Mouse (Mus musculus) kidney, postnatal 0 days (tissue): Measurements from ENCODE around the gene Dclk1. TPM values are rescaled to one million over a fixed set of nuclear protein-coding genes. Genes with fewer than 3 reads are reported as not detected.

Source experiments
- ATAC-seq: fragments of 200-750 bp; cut with Nextera tagmentation; replicated peaks from 2 replicates; pipeline ENCODE4 v1.8.0; 2017; ENCODE audit warnings: low read depth, moderate number of reproducible peaks, moderate TSS enrichment, moderate library complexity; ENCODE audit not compliant: low FRiP score
- DNase-seq: peaks from one replicate; pipeline ENCODE4 v3.0.0-alpha.2; 2016; ENCODE audit warnings: low spot score
- H3K27ac ChIP-seq: fragments of 300-500 bp; sonication (generic); 2 replicates; pipeline ENCODE4 v1.5.1; 2014; ENCODE audit warnings: mild to moderate bottlenecking
- H3K27me3 ChIP-seq: fragments of 300-500 bp; sonication (generic); 2 replicates; pipeline ENCODE4 v1.6.1; 2014; ENCODE audit warnings: low read length, mixed read lengths; ENCODE audit not compliant: insufficient read depth
- H3K36me3 ChIP-seq: fragments of 300-500 bp; sonication (generic); 2 replicates; pipeline ENCODE4 v1.6.1; 2014; ENCODE audit warnings: low read length, mixed read lengths; ENCODE audit not compliant: insufficient read depth
- H3K4me1 ChIP-seq: fragments of 300-500 bp; sonication (generic); replicated peaks from 2 replicates; pipeline ENCODE4 v1.6.1; 2014; ENCODE audit warnings: antibody characterized with exemption, low read length, mixed read lengths; ENCODE audit not compliant: insufficient read depth
- H3K4me2 ChIP-seq: fragments of 300-500 bp; sonication (generic); 2 replicates; pipeline ENCODE4 v1.6.1; 2014; ENCODE audit warnings: mild to moderate bottlenecking, low read length, moderate library complexity, mixed read lengths
- H3K4me3 ChIP-seq: fragments of 300-500 bp; sonication (generic); replicated peaks from 2 replicates; pipeline ENCODE4 v1.5.1; 2014; ENCODE audit warnings: low read depth, low read length
- H3K9ac ChIP-seq: fragments of 300-500 bp; sonication (generic); 2 replicates; pipeline ENCODE4 v1.6.1; 2014; ENCODE audit warnings: low read depth, low read length
- H3K9me3 ChIP-seq: fragments of 300-500 bp; sonication (generic); replicated peaks from 2 replicates; pipeline ENCODE4 v1.6.1; 2016; ENCODE audit warnings: low read length, inconsistent platforms, mixed read lengths
- CTCF ChIP-seq: IDR thresholded peaks from 2 replicates; pipeline ENCODE4 v1.5.1; 2016; ENCODE audit warnings: antibody characterized with exemption, low read depth, mild to moderate bottlenecking, moderate library complexity
- WGBS: fragments of 180-500 bp; shearing (Covaris S2); extraction: QIAGEN DNeasy Blood & Tissue Kit; methylation state at CpG from one replicate; pipeline ENCODE4 v1.1.7; 2014; 5-methylcytosine and 5-hydroxymethylcytosine counted together
- polyA plus RNA-seq: library from polyadenylated mRNA; unstranded; fragments of >200 nt; fragmentation: Nextera tagmentation; extraction: Ambion mirVana; gene quantifications from 2 replicates; pipeline ENCODE4 v1.2.1, GENCODE M21; 2015

Gene Dclk1
- polyA plus RNA-seq, 1 experiment from 2014 or later: 18.3 TPM

DNA sequence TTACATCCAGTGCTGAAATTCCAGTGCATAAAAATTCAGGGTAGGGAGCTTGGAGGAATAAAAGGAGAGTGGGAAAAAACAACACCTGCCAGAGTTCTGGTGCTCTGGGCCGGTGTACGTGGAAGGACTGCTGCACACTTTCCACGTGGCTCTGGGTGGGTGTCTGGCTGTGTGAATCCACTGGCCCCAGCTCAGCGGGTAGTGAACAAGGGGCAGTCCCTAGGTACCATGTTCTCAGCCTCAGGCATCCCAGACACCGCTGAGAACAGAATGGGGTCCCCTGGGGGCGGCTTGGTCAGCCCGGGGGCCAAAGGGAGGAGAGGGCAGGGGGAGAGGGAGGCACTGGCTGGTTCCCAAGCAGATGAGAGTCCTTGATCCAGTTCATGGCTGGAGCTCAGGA lies 164.5 kb downstream of the Dclk1 start:
- 80% methylated on average over 7 of the region's 7 CpGs for WGBS
- no peak for TF ChIP-seq CTCF
- no peaks in the 10 kb centered on the region for H3K4me1 ChIP-seq

GRCm38 (mm10) chr3:55411547-55411946 lies 169.4 kb downstream of the Dclk1 start:
- H3K4me3 ChIP-seq: no peak overlapping the region
- H3K4me1 ChIP-seq: no peaks in the 10 kb centered on the region
- H3K27me3 ChIP-seq: no peaks in the 10 kb centered on the region
- no peak overlapping the region for H3K27ac ChIP-seq
- H3K36me3 ChIP-seq: no peaks in the 10 kb centered on the region
- H3K9ac ChIP-seq: no peak overlapping the region
- no peak overlapping the region for H3K4me2 ChIP-seq
- peak; percentile 3; the same call in 1 of the 2 replicates for TF ChIP-seq CTCF
- ATAC-seq (no peak), DNase-seq (no peak)
- H3K9me3 ChIP-seq: no peaks in the 10 kb centered on the region

More for the DNA sequence above, 164.5 kb downstream of the Dclk1 start:
- Histone ChIP-seq H3K9me3 (no peaks in the 10 kb centered on the region), H3K27me3 (no peaks in the 10 kb centered on the region), H3K9ac (no peak overlapping the region), H3K4me2 (no peak overlapping the region), H3K36me3 (no peaks in the 10 kb centered on the region), H3K27ac (no peak overlapping the region), H3K4me3 (no peak overlapping the region)
- DNase-seq (no peak), ATAC-seq (no peak)

DNA sequence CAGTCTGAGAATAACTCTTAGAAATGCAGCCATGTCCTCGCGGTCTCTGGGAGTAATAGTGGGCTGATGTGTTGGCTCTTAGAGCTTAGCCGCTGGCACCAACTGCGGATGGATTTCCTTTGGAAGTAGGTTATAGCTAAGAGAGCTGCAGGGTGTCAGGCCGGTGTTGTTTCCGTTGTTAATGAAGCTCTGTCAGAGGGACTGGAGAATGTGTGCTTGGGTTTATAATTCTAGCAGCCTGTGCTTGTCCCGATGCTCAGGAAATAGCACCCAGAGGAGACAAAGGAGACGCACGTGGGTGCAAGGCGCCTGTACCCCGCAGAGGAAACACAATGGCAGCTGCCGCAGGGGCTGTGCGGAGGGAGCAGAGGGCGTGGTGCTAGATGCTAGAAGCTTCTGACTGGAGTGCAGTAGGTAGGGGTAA lies 173.4 kb downstream of the Dclk1 start:
- no peaks in the 10 kb centered on the region for H3K9me3 ChIP-seq
- TF ChIP-seq CTCF: no peak
- no peak for ATAC-seq
- 0 out of 2 replicates have a peak, but pooled peaks cover 4% of the 10 kb centered on the region for H3K4me1 ChIP-seq
- peak; percentile 33 for DNase-seq
- no peaks in the 10 kb centered on the region for H3K36me3 ChIP-seq
- no peaks in the 10 kb centered on the region for H3K27me3 ChIP-seq
- H3K9ac ChIP-seq: no peak overlapping the region
- WGBS: 24% methylated on average over 14 of the region's 14 CpGs
- H3K4me3 ChIP-seq: no peak overlapping the region
- no peak overlapping the region for H3K27ac ChIP-seq
- H3K4me2 ChIP-seq: peak overlapping the region; percentile 36; the same call in 1 of the 2 replicates

- Histone ChIP-seq H3K36me3 (no peaks in the 10 kb centered on the region), H3K4me2 (no peak overlapping the region), H3K9ac (no peak overlapping the region), H3K27ac (no peak overlapping the region), H3K9me3 (no peaks in the 10 kb centered on the region), H3K27me3 (no peaks in the 10 kb centered on the region), H3K4me3 (no peak overlapping the region), H3K4me1 (0 out of 2 replicates have a peak, but pooled peaks cover 4% of the 10 kb centered on the region)
- no peak for DNase-seq
- no peak for ATAC-seq
- WGBS: 66% methylated on average over 6 of the region's 6 CpGs
- TF ChIP-seq CTCF: no peak
Observed at GRCm38 (mm10) chr3:55418845-55419244, 176.7 kb downstream of the Dclk1 start.

DNA sequence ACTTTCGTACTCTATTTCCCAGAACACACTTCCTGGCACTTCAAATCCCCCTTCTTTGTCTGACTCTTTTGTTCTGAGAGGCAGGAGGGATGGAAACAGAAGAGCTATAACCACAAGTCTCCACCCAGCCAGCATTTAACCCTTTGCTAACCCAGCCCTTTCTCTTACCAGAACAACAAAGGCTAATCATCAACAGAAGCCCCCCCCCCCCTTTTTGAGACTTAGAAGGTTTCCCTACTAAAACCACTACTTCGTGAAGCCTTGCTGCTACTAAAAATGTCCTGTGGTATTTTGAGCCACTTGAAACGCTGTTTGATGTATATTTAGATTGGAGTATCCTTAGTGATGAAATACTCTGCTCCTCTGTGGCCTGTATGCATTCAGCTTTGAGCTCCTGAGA lies 177.2 kb downstream of the Dclk1 start:
- H3K27me3 ChIP-seq: no peaks in the 10 kb centered on the region
- H3K4me1 ChIP-seq: 0 out of 2 replicates have a peak, but pooled peaks cover 4% of the 10 kb centered on the region
- H3K9ac ChIP-seq: no peak overlapping the region
- 34% methylated on average over 3 of the region's 3 CpGs for WGBS
- no peaks in the 10 kb centered on the region for H3K36me3 ChIP-seq
- H3K4me3 ChIP-seq: no peak overlapping the region
- no peak overlapping the region for H3K27ac ChIP-seq
- ATAC-seq: no peak
- H3K4me2 ChIP-seq: no peak overlapping the region
- TF ChIP-seq CTCF: no peak
- no peaks in the 10 kb centered on the region for H3K9me3 ChIP-seq
- peak; percentile 25 for DNase-seq

GRCm38 (mm10) chr3:55420436-55421083 lies 178.4 kb downstream of the Dclk1 start:
- ATAC-seq (no peak), DNase-seq (peak; percentile 55)
- 44% methylated on average over 8 of the region's 8 CpGs for WGBS

More at GRCm38 (mm10) chr3:55420436-55421083, 178.4 kb downstream of the Dclk1 start:
- Histone ChIP-seq H3K27ac (no peak overlapping the region), H3K9ac (no peak overlapping the region), H3K4me3 (no peak overlapping the region), H3K4me1 (0 out of 2 replicates have a peak, but pooled peaks cover 4% of the 10 kb centered on the region), H3K9me3 (no peaks in the 10 kb centered on the region), H3K4me2 (no peak overlapping the region), H3K36me3 (no peaks in the 10 kb centered on the region), H3K27me3 (no peaks in the 10 kb centered on the region)
- no peak for TF ChIP-seq CTCF
